ENCODE assay signal across 8 mouse cellular contexts in genomic region chr11:71003611-71004315, GRCm38 (mm10). TPM values are rescaled to one million over a fixed set of nuclear protein-coding genes. Genes with fewer than 3 reads are reported as not detected.
DNase-seq lines count a peak whose midpoint lies in the region; ATAC-seq and TF ChIP-seq lines count a peak whose summit lies in the region.

No protein-coding gene starts in this region.

- TF ChIP-seq EP300 in liver, postnatal 0 days (IDR thresholded peaks at IDR 0.05; ENCODE audit: low read depth) = no peak
- TF ChIP-seq EP300 in stomach, postnatal 0 days (optimal IDR thresholded peaks at IDR 0.05) = peak; percentile 24

- H3K36me3 ChIP-seq in hindbrain, embryonic 10.5 days = peaks cover 43% of the 10 kb centered on the region
- peaks cover 28% of the 10 kb centered on the region for H3K36me3 ChIP-seq in liver, postnatal 0 days (replicated peaks; ENCODE audit: insufficient read depth, low read length)
- H3K36me3 ChIP-seq in stomach, postnatal 0 days (ENCODE audit: control insufficient read depth, insufficient read depth, low read length) = peaks cover 5% of the 10 kb centered on the region; the same call in 1 of the 2 replicates

- peak; percentile 45; the same call in 1 of the 2 replicates for ATAC-seq in frontal cortex, adult (ENCODE audit: low TSS enrichment)
- peak; percentile 29 for ATAC-seq in common myeloid progenitor, adult 5-6 weeks (replicated peaks; ENCODE audit: low read depth, poor library complexity, severe bottlenecking)
- ATAC-seq in liver, postnatal 0 days = peak; percentile 81
- peak; percentile 75 for ATAC-seq in stomach, postnatal 0 days (ENCODE audit: low FRiP score, low TSS enrichment)

- no peaks in the 10 kb centered on the region for H3K9me3 ChIP-seq in hindbrain, embryonic 10.5 days
- no peaks in the 10 kb centered on the region for H3K9me3 ChIP-seq in liver, postnatal 0 days (ENCODE audit: low read length)
- H3K9me3 ChIP-seq in stomach, postnatal 0 days (ENCODE audit: control insufficient read depth, low read length) = no peaks in the 10 kb centered on the region

- peak overlapping the region; percentile 86 for H3K27ac ChIP-seq in hindbrain, embryonic 10.5 days
- peak overlapping the region; percentile 73 for H3K27ac ChIP-seq in liver, postnatal 0 days (ENCODE audit: low read depth)
- peak overlapping the region; percentile 76 for H3K27ac ChIP-seq in stomach, postnatal 0 days (replicated peaks)

- WGBS in hindbrain, embryonic 10.5 days = under 1% methylated on average over 49 of the region's 49 CpGs
- under 1% methylated on average over 49 of the region's 49 CpGs for WGBS in liver, postnatal 0 days (ENCODE audit: insufficient replicate concordance)
- WGBS in stomach, postnatal 0 days = under 1% methylated on average over 49 of the region's 49 CpGs

- no peak for TF ChIP-seq CTCF in liver, postnatal 0 days (IDR thresholded peaks at IDR 0.05; ENCODE audit: low read depth)
- no peak; the same call in 1 of the 2 replicates for TF ChIP-seq CTCF in stomach, postnatal 0 days (IDR thresholded peaks at IDR 0.05; ENCODE audit: low read depth)

- H3K27me3 ChIP-seq in hindbrain, embryonic 10.5 days (ENCODE audit: insufficient read depth, poor library complexity, severe bottlenecking) = no peaks in the 10 kb centered on the region
- no peaks in the 10 kb centered on the region for H3K27me3 ChIP-seq in liver, postnatal 0 days (ENCODE audit: insufficient read depth, low read length)
- H3K27me3 ChIP-seq in stomach, postnatal 0 days (ENCODE audit: control insufficient read depth, insufficient read depth, low read length) = no peaks in the 10 kb centered on the region

- peak overlapping the region; percentile 71 for H3K4me3 ChIP-seq in hindbrain, embryonic 10.5 days
- peak overlapping the region; percentile 86 for H3K4me3 ChIP-seq in liver, postnatal 0 days (ENCODE audit: low read depth, low read length)
- H3K4me3 ChIP-seq in stomach, postnatal 0 days (ENCODE audit: low read depth, low read length) = peak overlapping the region; percentile 91

- H3K4me1 ChIP-seq in hindbrain, embryonic 10.5 days (replicated peaks) = peaks cover 20% of the 10 kb centered on the region
- H3K4me1 ChIP-seq in liver, postnatal 0 days (ENCODE audit: insufficient read depth) = peaks cover 11% of the 10 kb centered on the region
- H3K4me1 ChIP-seq in stomach, postnatal 0 days (replicated peaks; ENCODE audit: control insufficient read depth, insufficient read depth) = 0 out of 2 replicates have a peak, but pooled peaks cover 2% of the 10 kb centered on the region

- DNase-seq in frontal cortex, postnatal 10 days (ENCODE audit: low spot score in 2 of 2) = no peak
- DNase-seq in A20 (ENCODE audit: low read depth, low spot score) = peak; percentile 72
- DNase-seq in hindbrain, embryonic 10.5 days (ENCODE audit: low spot score) = peak; percentile 55
- peak; percentile 49 for DNase-seq in liver, postnatal 0 days
- peak; percentile 31 for DNase-seq in stomach, postnatal 0 days (ENCODE audit: low spot score)
- DNase-seq in cerebellum, postnatal 10 days = no peak

- peak overlapping the region; percentile 95 for H3K4me2 ChIP-seq in liver, postnatal 0 days (ENCODE audit: low read depth, low read length)
- H3K4me2 ChIP-seq in stomach, postnatal 0 days (replicated peaks; ENCODE audit: low read depth) = peak overlapping the region; percentile 84

- peak overlapping the region; percentile 70 for H3K9ac ChIP-seq in liver, postnatal 0 days (replicated peaks)
- peak overlapping the region; percentile 69 for H3K9ac ChIP-seq in stomach, postnatal 0 days (ENCODE audit: low read length)

RNA-seq across cellular contexts. Expression of gene Dhx33, which starts 0.5 kb away (rescaled TPM):
- total RNA-seq in common myeloid progenitor, adult 5-6 weeks (2017) = 49.7 and 49.9 TPM in 2 replicates
- polyA plus RNA-seq in hindbrain, embryonic 10.5 days (2016; fragmentation: Nextera tagmentation; extraction: Ambion mirVana) = 18.8 and 21.7 TPM in 2 replicates
- polyA plus RNA-seq in liver, postnatal 0 days (2015; fragmentation: Nextera tagmentation; extraction: Ambion mirVana) = 2.7 and 3.5 TPM in 2 replicates
- polyA plus RNA-seq in stomach, postnatal 0 days (2015; fragmentation: Nextera tagmentation; extraction: Ambion mirVana) = 5.1 and 5.4 TPM in 2 replicates

RNA-seq across cellular contexts. Expression of gene Mis12, which starts 15.6 kb away (rescaled TPM):
- 38.3 and 42.7 TPM in 2 replicates for total RNA-seq in common myeloid progenitor, adult 5-6 weeks (2017)
- 50.8 and 62.6 TPM in 2 replicates for polyA plus RNA-seq in hindbrain, embryonic 10.5 days (2016; fragmentation: Nextera tagmentation; extraction: Ambion mirVana)
- polyA plus RNA-seq in liver, postnatal 0 days (2015; fragmentation: Nextera tagmentation; extraction: Ambion mirVana) = 10.8 and 10.9 TPM in 2 replicates
- 15.0 and 16.5 TPM in 2 replicates for polyA plus RNA-seq in stomach, postnatal 0 days (2015; fragmentation: Nextera tagmentation; extraction: Ambion mirVana)

RNA-seq across cellular contexts. Expression of gene Derl2, which starts 15.9 kb away (rescaled TPM):
- total RNA-seq in common myeloid progenitor, adult 5-6 weeks (2017) = 19.3 and 23.9 TPM in 2 replicates
- 33.0 and 33.5 TPM in 2 replicates for polyA plus RNA-seq in hindbrain, embryonic 10.5 days (2016; fragmentation: Nextera tagmentation; extraction: Ambion mirVana)
- 46.4 and 46.7 TPM in 2 replicates for polyA plus RNA-seq in liver, postnatal 0 days (2015; fragmentation: Nextera tagmentation; extraction: Ambion mirVana)
- polyA plus RNA-seq in stomach, postnatal 0 days (2015; fragmentation: Nextera tagmentation; extraction: Ambion mirVana) = 63.3 and 66.0 TPM in 2 replicates

RNA-seq across cellular contexts. Expression of gene C1qbp, which starts 20.9 kb away (rescaled TPM):
- 122 and 128 TPM in 2 replicates for total RNA-seq in common myeloid progenitor, adult 5-6 weeks (2017)
- polyA plus RNA-seq in hindbrain, embryonic 10.5 days (2016; fragmentation: Nextera tagmentation; extraction: Ambion mirVana) = 273 and 311 TPM in 2 replicates
- polyA plus RNA-seq in liver, postnatal 0 days (2015; fragmentation: Nextera tagmentation; extraction: Ambion mirVana) = 135 TPM in 2 replicates
- polyA plus RNA-seq in stomach, postnatal 0 days (2015; fragmentation: Nextera tagmentation; extraction: Ambion mirVana) = 168 and 175 TPM in 2 replicates

RNA-seq across cellular contexts. Expression of gene 6330403K07Rik, which starts 29.6 kb away (rescaled TPM):
- total RNA-seq in common myeloid progenitor, adult 5-6 weeks (2017) = 0.09 TPM in 1 of 2 replicates, not detected in the other
- 141 and 276 TPM in 2 replicates for polyA plus RNA-seq in hindbrain, embryonic 10.5 days (2016; fragmentation: Nextera tagmentation; extraction: Ambion mirVana)
- polyA plus RNA-seq in liver, postnatal 0 days (2015; fragmentation: Nextera tagmentation; extraction: Ambion mirVana) = 0.36 and 0.51 TPM in 2 replicates
- polyA plus RNA-seq in stomach, postnatal 0 days (2015; fragmentation: Nextera tagmentation; extraction: Ambion mirVana) = 24.2 and 29.0 TPM in 2 replicates

Comparison
In these comparisons a context has a peak if more than half of its experiments do, and no peak if none do; other contexts are left out.
1. ATAC-seq: peak in every context shown above with its lines; median percentile 81 in liver, postnatal 0 days; 75 in stomach, postnatal 0 days; 45 in frontal cortex, adult; 29 in common myeloid progenitor, adult 5-6 weeks.
2. DNase-seq: peak in A20 (single experiment), hindbrain, embryonic 10.5 days (single experiment), liver, postnatal 0 days (single experiment) and stomach, postnatal 0 days (single experiment); none in frontal cortex, postnatal 10 days (0 of 2) and cerebellum, postnatal 10 days (0 of 2).
3. Peak in every context shown above with its lines, with median percentiles within 50 percentile points of each other: H3K27ac ChIP-seq and H3K4me3 ChIP-seq.